Mouse (Mus musculus) forebrain, embryonic 12.5 days (tissue): ENCODE measurements at regions not wholly inside any gene's neighbourhood (a gene's known extent, or its start where the extent isn't known, plus 50 kb on each side); places are given as distances from the start of the nearest gene placed in this dataset.

Experiments
- ATAC-seq: fragments of 200-750 bp; cut with Nextera tagmentation; 2 replicates; pipeline ENCODE4 v1.8.0; 2017; ENCODE audit warnings: moderate TSS enrichment; ENCODE audit not compliant: low FRiP score
- H3K27ac ChIP-seq: fragments of 300-500 bp; sonication (generic); 2 replicates; pipeline ENCODE4 v1.5.1; 2016; ENCODE audit warnings: mild to moderate bottlenecking
- H3K27me3 ChIP-seq: fragments of 300-500 bp; sonication (generic); 2 replicates; pipeline ENCODE4 v1.6.1; 2016; ENCODE audit warnings: mild to moderate bottlenecking
- H3K36me3 ChIP-seq: fragments of 300-500 bp; sonication (generic); replicated peaks from 2 replicates; pipeline ENCODE4 v1.6.1; 2016; ENCODE audit warnings: mild to moderate bottlenecking
- H3K4me1 ChIP-seq: fragments of 300-500 bp; sonication (generic); 2 replicates; pipeline ENCODE4 v1.6.1; 2016
- H3K4me2 ChIP-seq: fragments of 300-500 bp; sonication (generic); 2 replicates; pipeline ENCODE4 v1.6.1; 2016; ENCODE audit warnings: mild to moderate bottlenecking, moderate library complexity
- H3K4me3 ChIP-seq: fragments of 300-500 bp; sonication (generic); replicated peaks from 2 replicates; pipeline ENCODE4 v1.5.1; 2016; ENCODE audit warnings: mild to moderate bottlenecking
- H3K9ac ChIP-seq: fragments of 300-500 bp; sonication (generic); 2 replicates; pipeline ENCODE4 v1.6.1; 2016; ENCODE audit warnings: mild to moderate bottlenecking
- H3K9me3 ChIP-seq: fragments of 300-500 bp; sonication (generic); 2 replicates; pipeline ENCODE4 v1.6.1; 2016
- WGBS: fragments of 180-500 bp; shearing (Covaris S2); methylation state at CpG from one replicate; pipeline ENCODE4 v1.1.7; 2016; 5-methylcytosine and 5-hydroxymethylcytosine counted together

- Histone ChIP-seq H3K4me3 (no peak overlapping the region), H3K4me1 (no peaks in the 10 kb centered on the region), H3K27me3 (no peaks in the 10 kb centered on the region), H3K9ac (no peak overlapping the region), H3K36me3 (no peaks in the 10 kb centered on the region), H3K9me3 (no peaks in the 10 kb centered on the region), H3K4me2 (no peak overlapping the region), H3K27ac (no peak overlapping the region)
- 45% methylated on average over 5 of the region's 5 CpGs for WGBS
- no peak for ATAC-seq
Measured at GRCm38 (mm10) chr12:9279893-9280605, 250.3 kb downstream of the Ttc32 start.

DNA sequence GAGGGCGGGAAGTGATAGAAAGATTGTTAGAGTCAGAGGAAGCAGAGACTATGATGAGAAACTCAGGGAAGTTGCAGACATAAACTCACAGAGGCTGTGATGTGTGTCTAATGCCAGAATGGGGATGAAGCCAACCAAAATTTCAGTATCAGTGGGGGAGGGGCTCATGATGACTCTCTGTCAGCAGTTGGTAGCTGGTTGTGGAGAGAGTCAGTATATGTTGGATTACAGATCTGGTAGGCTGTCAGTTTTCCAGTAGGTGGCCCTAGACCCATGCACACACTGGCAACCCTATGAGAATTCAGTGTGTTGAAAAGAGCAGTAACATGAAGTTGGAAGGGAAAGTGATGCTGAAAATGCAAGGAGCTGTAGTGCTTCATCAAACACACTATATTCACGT, 257.5 kb downstream of the Ttc32 start:
- no peak for ATAC-seq
- WGBS = 90% methylated on average over 2 of the region's 2 CpGs
- Histone ChIP-seq H3K27me3 (no peaks in the 10 kb centered on the region), H3K4me1 (no peaks in the 10 kb centered on the region), H3K9me3 (no peaks in the 10 kb centered on the region), H3K4me2 (no peak overlapping the region), H3K27ac (no peak overlapping the region), H3K36me3 (no peaks in the 10 kb centered on the region), H3K4me3 (no peak overlapping the region), H3K9ac (no peak overlapping the region)

GRCm38 (mm10) chr12:9292656-9293055, 262.9 kb downstream of the Ttc32 start:
- H3K36me3 ChIP-seq = no peaks in the 10 kb centered on the region
- H3K9me3 ChIP-seq = no peaks in the 10 kb centered on the region
- no peak overlapping the region for H3K27ac ChIP-seq
- no peak overlapping the region for H3K4me3 ChIP-seq
- no peaks in the 10 kb centered on the region for H3K27me3 ChIP-seq
- no peak for ATAC-seq
- H3K4me2 ChIP-seq = no peak overlapping the region
- no peaks in the 10 kb centered on the region for H3K4me1 ChIP-seq
- H3K9ac ChIP-seq = no peak overlapping the region

GRCm38 (mm10) chr12:9295211-9295610, 265.4 kb downstream of the Ttc32 start:
- no peak for ATAC-seq
- no peaks in the 10 kb centered on the region for H3K9me3 ChIP-seq
- no peak overlapping the region for H3K9ac ChIP-seq

DNA sequence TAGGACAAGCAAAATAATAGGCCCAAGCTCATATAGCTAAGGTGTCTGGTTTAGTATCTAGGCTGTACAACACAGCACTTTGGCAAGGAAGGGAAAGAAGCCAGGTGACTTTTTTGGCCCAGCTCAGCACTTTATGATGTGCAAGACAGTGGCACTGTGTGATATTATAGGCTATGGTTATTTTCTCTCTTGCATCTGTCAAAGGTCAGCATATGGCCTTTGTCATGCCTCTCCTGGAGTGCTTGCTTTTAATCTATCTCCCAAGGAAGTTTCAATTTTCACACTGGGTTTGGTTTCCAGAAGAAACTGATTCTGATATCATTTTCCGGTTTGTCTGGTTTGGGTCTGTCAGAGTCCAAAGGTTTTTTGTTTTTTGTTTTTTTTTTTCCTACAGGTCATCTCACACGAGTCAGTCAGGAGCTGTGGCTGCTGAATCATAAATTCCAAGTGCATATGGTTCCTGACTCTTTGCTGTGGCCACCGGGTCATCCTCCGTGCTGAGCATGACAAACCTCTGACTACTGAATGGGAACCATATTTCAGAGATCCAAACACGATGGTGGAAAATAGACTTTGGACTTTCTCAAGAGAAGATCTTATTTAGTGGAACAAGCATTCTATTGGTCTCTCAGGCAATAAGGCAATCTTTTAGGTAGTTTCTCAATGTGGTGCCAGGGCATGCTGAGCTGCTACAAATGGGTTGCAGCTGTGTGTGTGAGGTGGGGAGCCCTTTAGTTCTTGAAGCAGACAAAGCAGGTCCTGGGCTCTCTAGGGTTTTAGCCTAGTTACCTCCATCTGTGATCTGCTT, 269.3 kb downstream of the Ttc32 start:
- 72% methylated on average over 5 of the region's 5 CpGs for WGBS
- H3K9ac ChIP-seq = no peak overlapping the region
- no peaks in the 10 kb centered on the region for H3K27me3 ChIP-seq
- H3K36me3 ChIP-seq = no peaks in the 10 kb centered on the region
- no peak overlapping the region for H3K4me3 ChIP-seq
- H3K27ac ChIP-seq = no peak overlapping the region
- H3K4me1 ChIP-seq = no peaks in the 10 kb centered on the region
- no peaks in the 10 kb centered on the region for H3K9me3 ChIP-seq
- no peak overlapping the region for H3K4me2 ChIP-seq
- ATAC-seq = no peak

More at GRCm38 (mm10) chr12:9295211-9295610, 265.4 kb downstream of the Ttc32 start:
- no peak overlapping the region for H3K4me3 ChIP-seq
- no peaks in the 10 kb centered on the region for H3K4me1 ChIP-seq
- WGBS = 85% methylated on average over 3 of the region's 3 CpGs
- no peaks in the 10 kb centered on the region for H3K27me3 ChIP-seq
- no peak overlapping the region for H3K4me2 ChIP-seq
- H3K27ac ChIP-seq = no peak overlapping the region
- H3K36me3 ChIP-seq = no peaks in the 10 kb centered on the region

DNA sequence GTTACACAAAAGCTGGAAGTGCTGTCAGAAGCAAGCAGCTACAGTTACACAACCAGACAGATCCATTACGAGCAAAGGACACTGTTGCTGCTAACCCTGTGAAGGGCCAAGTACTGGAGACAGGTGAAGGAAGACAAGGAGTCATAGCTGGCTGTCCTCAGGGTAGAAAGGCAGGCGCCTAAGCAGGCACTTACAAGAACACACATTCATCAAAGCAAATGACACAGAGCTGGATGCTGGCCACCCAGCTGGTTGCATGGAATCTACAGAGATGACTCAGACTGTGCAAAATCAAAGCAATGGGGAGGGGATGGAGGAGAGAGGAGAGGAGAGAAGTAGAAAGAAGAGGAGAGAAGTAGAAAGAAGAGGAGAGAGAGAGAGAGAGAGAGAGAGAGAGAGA, 265.8 kb upstream of the Osr1 start:
- Histone ChIP-seq H3K4me1 (no peaks in the 10 kb centered on the region), H3K4me3 (no peak overlapping the region), H3K9ac (no peak overlapping the region), H3K4me2 (no peak overlapping the region), H3K9me3 (no peaks in the 10 kb centered on the region), H3K27me3 (no peaks in the 10 kb centered on the region), H3K36me3 (no peaks in the 10 kb centered on the region), H3K27ac (no peak overlapping the region)
- no peak for ATAC-seq
- WGBS = 83% methylated on average over 2 of the region's 2 CpGs

DNA sequence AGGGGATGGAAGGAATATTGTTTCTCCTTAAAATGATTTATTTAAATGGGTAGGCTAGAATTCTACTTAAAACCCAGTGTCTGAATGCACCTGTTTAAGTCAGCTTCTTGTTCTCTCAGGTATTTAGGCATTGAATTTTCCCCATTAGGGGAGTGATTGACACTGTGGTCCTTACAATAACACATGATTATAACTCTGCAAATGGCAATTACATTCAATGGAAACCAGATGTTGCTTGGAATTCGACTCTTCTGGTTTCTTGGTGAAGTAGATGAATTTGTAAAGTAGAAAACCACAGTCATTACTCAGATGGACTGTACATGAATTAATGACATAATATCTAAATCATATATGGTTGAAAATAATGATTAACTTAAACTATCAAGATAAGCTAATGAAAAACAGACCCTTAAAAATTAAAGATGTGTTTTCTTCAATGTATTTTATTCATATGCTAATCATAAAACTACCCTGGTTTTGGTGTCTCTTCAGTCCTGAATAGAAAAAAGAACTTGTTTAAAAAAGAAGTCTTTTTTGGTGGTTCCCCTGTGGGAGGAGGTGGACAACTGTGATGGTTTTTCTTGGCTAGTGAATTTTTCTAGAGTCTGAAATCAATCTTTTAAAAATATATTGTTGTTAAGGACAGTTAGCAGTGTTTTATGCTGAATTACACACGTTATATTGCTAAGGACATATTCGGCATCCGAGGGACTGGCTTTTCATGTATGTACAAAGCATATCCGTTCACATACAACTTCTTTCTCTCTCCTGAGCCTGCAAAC, 231.8 kb upstream of the Osr1 start:
- no peaks in the 10 kb centered on the region for H3K36me3 ChIP-seq
- no peak for ATAC-seq
- no peak overlapping the region for H3K4me2 ChIP-seq
- 79% methylated on average over 5 of the region's 5 CpGs for WGBS
- no peak overlapping the region for H3K27ac ChIP-seq
- no peaks in the 10 kb centered on the region for H3K9me3 ChIP-seq
- no peaks in the 10 kb centered on the region for H3K4me1 ChIP-seq
- H3K4me3 ChIP-seq = no peak overlapping the region
- H3K9ac ChIP-seq = no peak overlapping the region
- H3K27me3 ChIP-seq = no peaks in the 10 kb centered on the region

- Histone ChIP-seq H3K36me3 (no peaks in the 10 kb centered on the region), H3K9ac (no peak overlapping the region), H3K27ac (no peak overlapping the region), H3K9me3 (no peaks in the 10 kb centered on the region), H3K4me2 (no peak overlapping the region), H3K4me1 (no peaks in the 10 kb centered on the region), H3K27me3 (no peaks in the 10 kb centered on the region), H3K4me3 (no peak overlapping the region)
- WGBS = 58% methylated on average over 7 of the region's 7 CpGs
- ATAC-seq = no peak
Measured at GRCm38 (mm10) chr12:9338801-9339231, 231.1 kb upstream of the Osr1 start.

DNA sequence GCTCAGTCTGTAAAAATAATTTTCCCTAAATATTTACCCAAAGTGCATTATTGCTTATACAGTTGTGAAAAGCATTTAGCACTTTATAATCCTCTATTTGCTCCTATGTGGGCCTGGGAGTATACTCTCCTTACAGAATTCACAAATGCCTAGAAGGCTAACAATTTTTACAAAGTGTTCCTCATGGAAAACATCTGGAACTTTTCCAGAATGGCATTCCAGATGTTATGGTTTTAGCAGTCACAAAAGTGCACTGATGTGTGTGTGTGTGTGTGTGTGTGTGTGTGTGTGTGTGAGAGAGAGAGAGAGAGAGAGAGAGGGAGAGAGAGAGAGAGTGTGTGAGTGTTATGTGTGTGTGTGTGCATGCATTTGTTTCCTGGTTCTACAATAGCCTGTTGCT, 229.1 kb upstream of the Osr1 start:
- Histone ChIP-seq H3K27me3 (no peaks in the 10 kb centered on the region), H3K9ac (no peak overlapping the region), H3K36me3 (no peaks in the 10 kb centered on the region), H3K9me3 (no peaks in the 10 kb centered on the region), H3K4me3 (no peak overlapping the region), H3K4me1 (no peaks in the 10 kb centered on the region), H3K4me2 (no peak overlapping the region), H3K27ac (no peak overlapping the region)
- no peak for ATAC-seq

GRCm38 (mm10) chr12:9345359-9345758, 224.6 kb upstream of the Osr1 start:
- Histone ChIP-seq H3K4me3 (no peak overlapping the region), H3K9ac (no peak overlapping the region), H3K36me3 (no peaks in the 10 kb centered on the region), H3K27ac (no peak overlapping the region), H3K27me3 (no peaks in the 10 kb centered on the region), H3K9me3 (no peaks in the 10 kb centered on the region), H3K4me1 (no peaks in the 10 kb centered on the region), H3K4me2 (no peak overlapping the region)
- WGBS = 85% methylated on average over 1 of the region's 1 CpGs
- no peak for ATAC-seq

GRCm38 (mm10) chr12:9355512-9355911, 214.4 kb upstream of the Osr1 start:
- Histone ChIP-seq H3K27ac (no peak overlapping the region), H3K27me3 (no peaks in the 10 kb centered on the region), H3K4me3 (no peak overlapping the region), H3K9ac (no peak overlapping the region), H3K9me3 (no peaks in the 10 kb centered on the region), H3K36me3 (no peaks in the 10 kb centered on the region), H3K4me1 (no peaks in the 10 kb centered on the region), H3K4me2 (no peak overlapping the region)
- 83% methylated on average over 4 of the region's 4 CpGs for WGBS
- no peak for ATAC-seq

- WGBS = 89% methylated on average over 5 of the region's 5 CpGs
- Histone ChIP-seq H3K4me1 (no peaks in the 10 kb centered on the region), H3K27me3 (no peaks in the 10 kb centered on the region), H3K36me3 (no peaks in the 10 kb centered on the region), H3K4me3 (no peak overlapping the region), H3K9ac (no peak overlapping the region), H3K9me3 (no peaks in the 10 kb centered on the region), H3K4me2 (no peak overlapping the region), H3K27ac (no peak overlapping the region)
- no peak for ATAC-seq
Measured at GRCm38 (mm10) chr12:9357856-9358255, 212.1 kb upstream of the Osr1 start.
